Comparison of ENCODE assay signal across 5 mouse cellular contexts in genomic region chr1:135460521-135460920, GRCm38 (mm10).
"Had no signal": no experiment of that assay in that cellular context is flagged by ENCODE, and none has a peak within 500 bp of the region (broad histone marks: within the 10 kb centered on the region; RNA-seq: fewer than 3 reads in every experiment).

No protein-coding gene starts in this region.

- H3K27ac ChIP-seq: neural tube, embryonic 13.5 days; neural tube, embryonic 15.5 days; stomach, embryonic 15.5 days; stomach, postnatal 0 days had no signal

- H3K27me3 ChIP-seq: neural tube, embryonic 13.5 days; neural tube, embryonic 15.5 days; stomach, embryonic 15.5 days had no signal

- H3K9me3 ChIP-seq: neural tube, embryonic 13.5 days; neural tube, embryonic 15.5 days; stomach, embryonic 15.5 days had no signal

- H3K9ac ChIP-seq: neural tube, embryonic 13.5 days; neural tube, embryonic 15.5 days; stomach, embryonic 15.5 days had no signal

- H3K4me3 ChIP-seq: neural tube, embryonic 13.5 days; neural tube, embryonic 15.5 days; stomach, embryonic 15.5 days had no signal

- H3K4me2 ChIP-seq: neural tube, embryonic 13.5 days; neural tube, embryonic 15.5 days; stomach, embryonic 15.5 days had no signal

- DNase-seq: thymus, adult 18-20 months had no signal
